Comparison of ENCODE assay signal across 14 mouse cellular contexts in genomic region chr4:104399106-104399730, GRCm38 (mm10).
DNase-seq lines count a peak whose midpoint lies in the region; ATAC-seq lines count a peak whose summit lies in the region.
"Had no signal": no experiment of that assay in that cellular context is flagged by ENCODE, and none has a peak within 500 bp of the region (broad histone marks: within the 10 kb centered on the region; RNA-seq: fewer than 3 reads in every experiment).

No protein-coding gene starts in this region.

- peak overlapping the region; percentile 58 for H3K27ac ChIP-seq in forebrain, embryonic 11.5 days (ENCODE audit: low read depth, low read length)
- no peak overlapping the region for H3K27ac ChIP-seq in neural tube, embryonic 14.5 days (ENCODE audit: low read depth, low read length)
- no peak overlapping the region for H3K27ac ChIP-seq in intestine, embryonic 16.5 days (ENCODE audit: low read length)
- H3K27ac ChIP-seq: liver, embryonic 14.5 days; stomach, embryonic 15.5 days had no signal

- peak; percentile 77 for ATAC-seq in forebrain, embryonic 11.5 days (replicated peaks; ENCODE audit: low FRiP score)
- ATAC-seq in neural tube, embryonic 14.5 days (ENCODE audit: low read depth): peak; percentile 14; the same call in 1 of the 2 replicates
- ATAC-seq in intestine, embryonic 16.5 days: no peak
- ATAC-seq: intestine, postnatal 0 days; Patski had no signal

- H3K36me3 ChIP-seq in forebrain, embryonic 11.5 days (ENCODE audit: control insufficient read depth, insufficient read depth, low read length): no peaks in the 10 kb centered on the region
- H3K36me3 ChIP-seq in neural tube, embryonic 14.5 days (ENCODE audit: control insufficient read depth, insufficient read depth, low read length): no peaks in the 10 kb centered on the region
- H3K36me3 ChIP-seq in intestine, embryonic 16.5 days (ENCODE audit: control insufficient read depth, insufficient read depth, low read length): no peaks in the 10 kb centered on the region
- H3K36me3 ChIP-seq: stomach, embryonic 15.5 days had no signal

- H3K4me3 ChIP-seq in forebrain, embryonic 11.5 days (ENCODE audit: low read depth, low read length): no peak overlapping the region
- H3K4me3 ChIP-seq in neural tube, embryonic 14.5 days (ENCODE audit: low read depth, low read length): no peak overlapping the region
- H3K4me3 ChIP-seq in intestine, embryonic 16.5 days (ENCODE audit: low read length): no peak overlapping the region
- H3K4me3 ChIP-seq: stomach, embryonic 15.5 days had no signal

- intact Hi-C loops in left cerebral cortex, postnatal 14 days (cut with DNase I): no loop called here

- no peaks in the 10 kb centered on the region for H3K9me3 ChIP-seq in forebrain, embryonic 11.5 days (ENCODE audit: control insufficient read depth, low read length)
- no peaks in the 10 kb centered on the region for H3K9me3 ChIP-seq in neural tube, embryonic 14.5 days (ENCODE audit: control insufficient read depth, low read length)
- H3K9me3 ChIP-seq in intestine, embryonic 16.5 days (ENCODE audit: control insufficient read depth, low read length): no peaks in the 10 kb centered on the region
- H3K9me3 ChIP-seq: stomach, embryonic 15.5 days had no signal

- peak overlapping the region; percentile 1 for H3K4me2 ChIP-seq in forebrain, embryonic 11.5 days (ENCODE audit: low read depth, low read length, severe bottlenecking)
- peak overlapping the region; percentile 27; the same call in 1 of the 2 replicates for H3K4me2 ChIP-seq in neural tube, embryonic 14.5 days (ENCODE audit: low read depth, low read length)
- H3K4me2 ChIP-seq in intestine, embryonic 16.5 days (ENCODE audit: low read depth, low read length): no peak overlapping the region
- H3K4me2 ChIP-seq: heart, embryonic 11.5 days; stomach, embryonic 15.5 days had no signal

- H3K9ac ChIP-seq in forebrain, embryonic 11.5 days (ENCODE audit: low read length): no peak overlapping the region
- H3K9ac ChIP-seq in neural tube, embryonic 14.5 days (replicated peaks; ENCODE audit: low read depth, low read length): no peak overlapping the region
- H3K9ac ChIP-seq in intestine, embryonic 16.5 days (ENCODE audit: low read depth, low read length): no peak overlapping the region
- H3K9ac ChIP-seq: liver, embryonic 14.5 days; stomach, embryonic 15.5 days had no signal

- H3K4me1 ChIP-seq in forebrain, embryonic 11.5 days (replicated peaks; ENCODE audit: control insufficient read depth, insufficient read depth, low read length): peaks cover 10% of the 10 kb centered on the region; the same call in 1 of the 2 replicates
- no peaks in the 10 kb centered on the region for H3K4me1 ChIP-seq in neural tube, embryonic 14.5 days (ENCODE audit: control insufficient read depth, insufficient read depth, low read length)
- no peaks in the 10 kb centered on the region for H3K4me1 ChIP-seq in intestine, embryonic 16.5 days (ENCODE audit: control insufficient read depth, insufficient read depth, low read length)
- H3K4me1 ChIP-seq: stomach, embryonic 15.5 days had no signal

- no peaks in the 10 kb centered on the region for H3K27me3 ChIP-seq in forebrain, embryonic 11.5 days (ENCODE audit: control insufficient read depth, insufficient read depth, low read length)
- H3K27me3 ChIP-seq in neural tube, embryonic 14.5 days (ENCODE audit: control insufficient read depth, insufficient read depth, low read length): no peaks in the 10 kb centered on the region
- no peaks in the 10 kb centered on the region for H3K27me3 ChIP-seq in intestine, embryonic 16.5 days (replicated peaks; ENCODE audit: control insufficient read depth, insufficient read depth, low read length)
- H3K27me3 ChIP-seq: Patski; stomach, embryonic 15.5 days had no signal

- WGBS in forebrain, embryonic 11.5 days: 17% methylated on average over 9 of the region's 9 CpGs
- WGBS in neural tube, embryonic 14.5 days: 24% methylated on average over 9 of the region's 9 CpGs
- 59% methylated on average over 9 of the region's 9 CpGs for WGBS in intestine, embryonic 16.5 days

- peak; percentile 44 to 61 for DNase-seq in left cerebral cortex, postnatal 14 days (ENCODE audit: low spot score in 2 of 2)
- DNase-seq in left cerebral cortex, adult 11 months (ENCODE audit: low spot score): no peak
- DNase-seq in forebrain, embryonic 11.5 days (ENCODE audit: low spot score): peak; percentile 53
- peak; percentile 50 to 77 for DNase-seq in layer of hippocampus, postnatal 14 days (ENCODE audit: low spot score in 2 of 2)
- no peak for DNase-seq in cerebellum, adult 9-11 months
- DNase-seq in cerebellum, adult 18-20 months: no peak
- DNase-seq: adrenal gland, postnatal 14 days had no signal

Comparison
In these comparisons a context has a peak if more than half of its experiments do, and no peak if none do; other contexts are left out.
1. DNase-seq: peak in left cerebral cortex, postnatal 14 days (2 of 2), forebrain, embryonic 11.5 days (single experiment) and layer of hippocampus, postnatal 14 days (2 of 2); none in left cerebral cortex, adult 11 months (single experiment), cerebellum, adult 9-11 months (single experiment) and cerebellum, adult 18-20 months (0 of 2).